In genomic region chr13:3372701-3373100, GRCm38 (mm10) we compare ENCODE assay signal across 14 mouse cellular contexts.
DNase-seq lines count a peak whose midpoint lies in the region; ATAC-seq and TF ChIP-seq lines count a peak whose summit lies in the region.
"Had no signal": no experiment of that assay in that cellular context is flagged by ENCODE, and none has a peak within 500 bp of the region (broad histone marks: within the 10 kb centered on the region; RNA-seq: fewer than 3 reads in every experiment).

No protein-coding gene starts in this region.

- H3K9ac ChIP-seq in forebrain, embryonic 16.5 days (replicated peaks; ENCODE audit: low read depth, low read length) = no peak overlapping the region
- no peak overlapping the region for H3K9ac ChIP-seq in forebrain, postnatal 0 days
- H3K9ac ChIP-seq: lung, embryonic 15.5 days had no signal

- no peaks in the 10 kb centered on the region for H3K4me1 ChIP-seq in forebrain, embryonic 16.5 days (replicated peaks; ENCODE audit: control insufficient read depth, insufficient read depth, low read length)
- H3K4me1 ChIP-seq in forebrain, postnatal 0 days (ENCODE audit: insufficient read depth) = no peaks in the 10 kb centered on the region
- H3K4me1 ChIP-seq: lung, embryonic 15.5 days had no signal

- DNase-seq in forebrain, postnatal 0 days = no peak
- DNase-seq in 416B (ENCODE audit: low read depth) = peak; percentile 51
- peak; percentile 63 for DNase-seq in R1 (ENCODE audit: low read depth, low spot score)
- peak; percentile 57 for DNase-seq in forelimb bud, embryonic 11.5 days (ENCODE audit: low read depth, low spot score)
- no peak for DNase-seq in kidney, postnatal 25 days
- DNase-seq in adrenal gland, adult 8-10 months = no peak
- DNase-seq: adrenal gland, postnatal 14 days; cerebellum, postnatal 14 days; gastrocnemius, postnatal 25 days; heart, postnatal 10 days; thymus, postnatal 25 days had no signal

- no peak for TF ChIP-seq CTCF in forebrain, postnatal 0 days (IDR thresholded peaks at IDR 0.05; ENCODE audit: low read depth)

- H3K27ac ChIP-seq in forebrain, embryonic 16.5 days (ENCODE audit: low read length) = no peak overlapping the region
- no peak overlapping the region for H3K27ac ChIP-seq in forebrain, postnatal 0 days (ENCODE audit: low read depth, low read length)
- H3K27ac ChIP-seq: lung, embryonic 15.5 days had no signal

- WGBS in forebrain, embryonic 16.5 days = 72% methylated on average over 6 of the region's 6 CpGs
- 78% methylated on average over 6 of the region's 6 CpGs for WGBS in forebrain, postnatal 0 days

- H3K36me3 ChIP-seq in forebrain, embryonic 16.5 days (ENCODE audit: control insufficient read depth, insufficient read depth) = no peaks in the 10 kb centered on the region
- no peaks in the 10 kb centered on the region for H3K36me3 ChIP-seq in forebrain, postnatal 0 days (ENCODE audit: insufficient read depth)
- H3K36me3 ChIP-seq: lung, embryonic 15.5 days had no signal

- H3K4me3 ChIP-seq in forebrain, embryonic 16.5 days (replicated peaks; ENCODE audit: low read length) = no peak overlapping the region
- no peak overlapping the region for H3K4me3 ChIP-seq in forebrain, postnatal 0 days (ENCODE audit: low read depth, low read length)
- H3K4me3 ChIP-seq: lung, embryonic 15.5 days had no signal

- H3K9me3 ChIP-seq in forebrain, embryonic 16.5 days (ENCODE audit: control insufficient read depth, low read length) = 0 out of 2 replicates have a peak, but pooled peaks cover under 1% of the 10 kb centered on the region
- no peaks in the 10 kb centered on the region for H3K9me3 ChIP-seq in forebrain, postnatal 0 days (ENCODE audit: low read length)
- H3K9me3 ChIP-seq: lung, embryonic 15.5 days had no signal

- no peaks in the 10 kb centered on the region for H3K27me3 ChIP-seq in forebrain, embryonic 16.5 days (replicated peaks; ENCODE audit: control insufficient read depth, insufficient read depth, low read length)
- H3K27me3 ChIP-seq in forebrain, postnatal 0 days (ENCODE audit: insufficient read depth, low read length) = no peaks in the 10 kb centered on the region
- H3K27me3 ChIP-seq: lung, embryonic 15.5 days had no signal

- H3K4me2 ChIP-seq in forebrain, embryonic 16.5 days (ENCODE audit: low read length) = no peak overlapping the region
- no peak overlapping the region for H3K4me2 ChIP-seq in forebrain, postnatal 0 days (ENCODE audit: low read depth)
- H3K4me2 ChIP-seq: lung, embryonic 15.5 days had no signal

- ATAC-seq in forebrain, embryonic 16.5 days = 0 out of 2 replicates have a peak, but pooled peaks have one; percentile 47
- ATAC-seq in forebrain, postnatal 0 days = no peak
- ATAC-seq in megakaryocyte, adult 5-6 weeks (ENCODE audit: poor library complexity, severe bottlenecking) = no peak

Comparison
In these comparisons a context has a peak if more than half of its experiments do, and no peak if none do; other contexts are left out.
1. DNase-seq: peak in 416B (single experiment), R1 (single experiment) and forelimb bud, embryonic 11.5 days (single experiment); none in forebrain, postnatal 0 days (single experiment), kidney, postnatal 25 days (0 of 2) and adrenal gland, adult 8-10 months (single experiment).